Mouse (Mus musculus): ENCODE data around the gene Grm6. TPM values are rescaled to one million over a fixed set of nuclear protein-coding genes. Genes with fewer than 3 reads are reported as not detected.

Grm6 gene
- total RNA-seq, 2 experiments from 2014 or later: not detected

DNA sequence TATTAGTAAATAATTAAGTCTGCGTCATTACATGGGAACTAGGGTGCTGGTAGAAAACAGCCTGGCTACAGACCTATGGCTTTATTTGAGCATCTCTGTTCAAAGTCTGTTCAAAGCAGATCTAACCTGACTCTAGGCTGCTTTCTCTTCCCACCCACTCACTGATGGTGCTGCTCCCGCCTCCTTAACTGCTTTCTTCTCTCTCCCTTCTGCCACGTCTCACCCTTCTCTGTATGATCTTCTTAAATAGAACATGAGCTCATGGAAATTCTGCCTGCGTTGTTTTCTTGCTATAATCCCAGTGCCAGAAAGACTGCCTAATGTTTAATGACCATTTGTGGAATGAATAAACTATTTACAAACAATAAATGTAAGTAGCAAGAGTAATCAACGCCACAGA, 57.7 kb downstream of the Grm6 start:
- ATAC-seq (replicated peaks; ENCODE audit: low FRiP score, poor library complexity, severe bottlenecking): no peak

- ATAC-seq (replicated peaks; ENCODE audit: low FRiP score, poor library complexity, severe bottlenecking): no peak
Measured at GRCm38 (mm10) chr11:50913301-50913700, 62.8 kb downstream of the Grm6 start.

GRCm38 (mm10) chr11:50914461-50914860, 64.0 kb downstream of the Grm6 start:
- no peak for ATAC-seq (replicated peaks; ENCODE audit: low FRiP score, poor library complexity, severe bottlenecking)

Other genes starting within 250 kb of the Grm6 start
- 0.36 and 0.42 TPM in 2 replicates for gene Adamts2, start 248.6 kb upstream of the Grm6 start, total RNA-seq (2015; ENCODE audit: low replicate concordance)
- 0.39 TPM in 1 of 2 replicates, not detected in the other for gene Adamts2, start 248.6 kb upstream of the Grm6 start, total RNA-seq (2017; ENCODE audit: low replicate concordance)
- 0.36 TPM in 1 of 2 replicates, not detected in the other for gene Zfp354c, start 23.0 kb upstream of the Grm6 start, total RNA-seq (2015; ENCODE audit: low replicate concordance)
- 1.4 TPM in 1 of 2 replicates, not detected in the other for gene Zfp354c, start 23.0 kb upstream of the Grm6 start, total RNA-seq (2017; ENCODE audit: low replicate concordance)
- not detected in 2 replicates for gene Zfp879, start 9.1 kb upstream of the Grm6 start, total RNA-seq (2015; ENCODE audit: low replicate concordance)
- gene Zfp879, start 9.1 kb upstream of the Grm6 start, total RNA-seq (2017; ENCODE audit: low replicate concordance): not detected in 2 replicates
- gene Zfp454, start 37.0 kb downstream of the Grm6 start, total RNA-seq (2015; ENCODE audit: low replicate concordance): not detected in 2 replicates
- gene Zfp454, start 37.0 kb downstream of the Grm6 start, total RNA-seq (2017; ENCODE audit: low replicate concordance): not detected in 2 replicates
- not detected in 2 replicates for gene Zfp2, start 65.5 kb downstream of the Grm6 start, total RNA-seq (2015; ENCODE audit: low replicate concordance)
- gene Zfp2, start 65.5 kb downstream of the Grm6 start, total RNA-seq (2017; ENCODE audit: low replicate concordance): not detected in 2 replicates
- not detected in 2 replicates for gene Zfp354b, start 80.9 kb downstream of the Grm6 start, total RNA-seq (2015; ENCODE audit: low replicate concordance)
- not detected in 2 replicates for gene Zfp354b, start 80.9 kb downstream of the Grm6 start, total RNA-seq (2017; ENCODE audit: low replicate concordance)
- gene 4933414I15Rik, start 93.1 kb downstream of the Grm6 start, total RNA-seq (2015; ENCODE audit: low replicate concordance): not detected in 2 replicates
- gene 4933414I15Rik, start 93.1 kb downstream of the Grm6 start, total RNA-seq (2017; ENCODE audit: low replicate concordance): not detected in 2 replicates
- not detected in 2 replicates for gene Prop1, start 103.1 kb downstream of the Grm6 start, total RNA-seq (2015; ENCODE audit: low replicate concordance)
- gene Prop1, start 103.1 kb downstream of the Grm6 start, total RNA-seq (2017; ENCODE audit: low replicate concordance): not detected in 2 replicates
- not detected in 2 replicates for gene Olfr1378, start 115.8 kb downstream of the Grm6 start, total RNA-seq (2015; ENCODE audit: low replicate concordance)
- not detected in 2 replicates for gene Olfr1378, start 115.8 kb downstream of the Grm6 start, total RNA-seq (2017; ENCODE audit: low replicate concordance)
- gene Olfr1377, start 131.3 kb downstream of the Grm6 start, total RNA-seq (2015; ENCODE audit: low replicate concordance): not detected in 2 replicates
- gene Olfr1377, start 131.3 kb downstream of the Grm6 start, total RNA-seq (2017; ENCODE audit: low replicate concordance): not detected in 2 replicates
- not detected in 2 replicates for gene Olfr51, start 152.9 kb downstream of the Grm6 start, total RNA-seq (2015; ENCODE audit: low replicate concordance)
- not detected in 2 replicates for gene Olfr51, start 152.9 kb downstream of the Grm6 start, total RNA-seq (2017; ENCODE audit: low replicate concordance)
- not detected in 2 replicates for gene Olfr54, start 163.6 kb downstream of the Grm6 start, total RNA-seq (2015; ENCODE audit: low replicate concordance)
- gene Olfr54, start 163.6 kb downstream of the Grm6 start, total RNA-seq (2017; ENCODE audit: low replicate concordance): not detected in 2 replicates
- not detected in 2 replicates for gene Olfr1375, start 197.4 kb downstream of the Grm6 start, total RNA-seq (2015; ENCODE audit: low replicate concordance)
- not detected in 2 replicates for gene Olfr1375, start 197.4 kb downstream of the Grm6 start, total RNA-seq (2017; ENCODE audit: low replicate concordance)
- gene Zfp354a, start 208.6 kb downstream of the Grm6 start, total RNA-seq (2015; ENCODE audit: low replicate concordance): not detected in 2 replicates
- not detected in 2 replicates for gene Zfp354a, start 208.6 kb downstream of the Grm6 start, total RNA-seq (2017; ENCODE audit: low replicate concordance)